Mouse (Mus musculus) MEL (cell line): Measurements from ENCODE around the gene Plekhg4. TPM values are rescaled to one million over a fixed set of nuclear protein-coding genes. Genes with fewer than 3 reads are reported as not detected.

Source experiments
- DNase-seq: peaks from one replicate; pipeline ENCODE4 v3.0.0; 2011; ENCODE audit warnings: low read depth, low spot score
- H3K27ac ChIP-seq: 2 replicates; pipeline ENCODE4 v1.5.1; 2012; ENCODE audit warnings: low read depth, mild to moderate bottlenecking, control low read depth, low read length, moderate library complexity; ENCODE audit not compliant: control insufficient read depth
- H3K27me3 ChIP-seq, 2 experiments: fragments of 150-350 bp in 1 of 2; sonication (generic) in 1 of 2; 2 replicates each; pipeline ENCODE4 v1.6.1; 2012; ENCODE audit warnings: low read length in 2 of 2, mild to moderate bottlenecking in 2 of 2, improper control_type of control experiment in 1 of 2, moderate library complexity in 1 of 2; ENCODE audit not compliant: insufficient read depth in 2 of 2, control insufficient read depth in 1 of 2
- H3K36me3 ChIP-seq, 2 experiments: 2 replicates each; pipeline ENCODE4 v1.6.1; 2012 to 2014; ENCODE audit warnings: low read length in 2 of 2, improper control_type of control experiment in 1 of 2, inconsistent platforms in 1 of 2, mild to moderate bottlenecking in 1 of 2; ENCODE audit not compliant: insufficient read depth in 2 of 2, control insufficient read depth in 1 of 2
- H3K4me1 ChIP-seq, 2 experiments: fragments of 150-350 bp in 1 of 2; sonication (generic) in 1 of 2; 2 replicates each; pipeline ENCODE4 v1.6.1; 2012; ENCODE audit warnings: low read length in 2 of 2, improper control_type of control experiment in 1 of 2, mild to moderate bottlenecking in 1 of 2; ENCODE audit not compliant: insufficient read depth in 2 of 2, control insufficient read depth in 1 of 2
- H3K4me3 ChIP-seq, 2 experiments: fragments of 150-350 bp in 1 of 2; sonication (generic) in 1 of 2; 2 replicates each; pipeline ENCODE4 v1.5.1; 2012; ENCODE audit warnings: low read depth in 2 of 2, low read length in 2 of 2, mild to moderate bottlenecking in 2 of 2, moderate library complexity in 2 of 2, control low read depth in 1 of 2, improper control_type of control experiment in 1 of 2; ENCODE audit not compliant: control insufficient read depth in 1 of 2, insufficient read depth in 1 of 2
- H3K79me2 ChIP-seq: 2 replicates; pipeline ENCODE4 v1.6.1; 2012; ENCODE audit warnings: mild to moderate bottlenecking, low read length, moderate library complexity; ENCODE audit not compliant: control insufficient read depth, poor library complexity, insufficient read depth
- H3K9ac ChIP-seq: 2 replicates; pipeline ENCODE4 v1.6.1; 2012; ENCODE audit warnings: low read depth, mild to moderate bottlenecking, control low read depth, low read length, moderate library complexity; ENCODE audit not compliant: control insufficient read depth, poor library complexity, severe bottlenecking
- H3K9me3 ChIP-seq: fragments of 150-350 bp; sonication (generic); replicated peaks from 2 replicates; pipeline ENCODE4 v1.6.1; 2012; ENCODE audit warnings: mild to moderate bottlenecking, low read length, improper control_type of control experiment, moderate library complexity; ENCODE audit not compliant: insufficient read depth
- BHLHE40 ChIP-seq: IDR thresholded peaks from 2 replicates; pipeline ENCODE4 v1.6.1; 2012; ENCODE audit warnings: low read depth, mild to moderate bottlenecking, inconsistent platforms, low read length, improper control_type of control experiment, borderline replicate concordance
- CHD1 ChIP-seq: IDR thresholded peaks from 2 replicates; pipeline ENCODE4 v1.6.1; 2012; ENCODE audit warnings: low read depth, mild to moderate bottlenecking, inconsistent platforms, low read length, improper control_type of control experiment
- CTCF ChIP-seq, 3 experiments: IDR thresholded peaks in 2 of 3; conservative IDR thresholded peaks in 1 of 3; 2 replicates each; pipeline ENCODE4 v1.5.1; 2011 to 2012; ENCODE audit warnings: low read length in 3 of 3, low read depth in 2 of 3, mild to moderate bottlenecking in 2 of 3, improper control_type of control experiment in 1 of 3, inconsistent platforms in 1 of 3, mixed read lengths in 1 of 3, moderate library complexity in 1 of 3; ENCODE audit not compliant: control insufficient read depth in 1 of 3, insufficient read depth in 1 of 3, poor library complexity in 1 of 3, severe bottlenecking in 1 of 3
- ELF1 ChIP-seq: IDR thresholded peaks from 2 replicates; pipeline ENCODE4 v1.6.1; 2014; ENCODE audit warnings: low read depth, mild to moderate bottlenecking, inconsistent platforms, low read length, improper control_type of control experiment, moderate library complexity
- EP300 ChIP-seq, 2 experiments: IDR thresholded peaks; 2 replicates each; pipeline ENCODE4 v1.6.1; 2011; ENCODE audit warnings: improper control_type of control experiment in 2 of 2, low read length in 2 of 2, low read depth in 1 of 2, mild to moderate bottlenecking in 1 of 2
- ETS1 ChIP-seq: IDR thresholded peaks from 2 replicates; pipeline ENCODE4 v1.6.1; 2012; ENCODE audit warnings: low read depth, mild to moderate bottlenecking, inconsistent platforms, low read length, improper control_type of control experiment, moderate library complexity
- GATA1 ChIP-seq: IDR thresholded peaks from 2 replicates; pipeline ENCODE4 v1.6.1; 2011; ENCODE audit warnings: low read depth, low read length, improper control_type of control experiment
- HCFC1 ChIP-seq: IDR thresholded peaks from 2 replicates; pipeline ENCODE4 v1.6.1; 2012; ENCODE audit warnings: low read depth, mild to moderate bottlenecking, inconsistent platforms, low read length, improper control_type of control experiment, moderate library complexity
- MAFK ChIP-seq: IDR thresholded peaks from 2 replicates; pipeline ENCODE4 v1.6.1; 2011; ENCODE audit warnings: low read depth, mild to moderate bottlenecking, low read length, improper control_type of control experiment, borderline replicate concordance
- MAX ChIP-seq: IDR thresholded peaks from 2 replicates; pipeline ENCODE4 v1.6.1; 2011; ENCODE audit warnings: low read length, improper control_type of control experiment
- MEF2A ChIP-seq: IDR thresholded peaks from 2 replicates; pipeline ENCODE4 v1.6.1; 2014; ENCODE audit warnings: low read depth, mild to moderate bottlenecking, inconsistent platforms, low read length, improper control_type of control experiment; ENCODE audit not compliant: poor library complexity, insufficient replicate concordance, severe bottlenecking; ENCODE audit errors: extremely low read depth
- MXI1 ChIP-seq: IDR thresholded peaks from 2 replicates; pipeline ENCODE4 v1.6.1; 2011; ENCODE audit warnings: mild to moderate bottlenecking, low read depth, low read length, improper control_type of control experiment
- MYB ChIP-seq: IDR thresholded peaks from 2 replicates; pipeline ENCODE4 v1.6.1; 2011; ENCODE audit warnings: mild to moderate bottlenecking, low read depth, low read length, improper control_type of control experiment
- NELFE ChIP-seq: IDR thresholded peaks from 2 replicates; pipeline ENCODE4 v1.6.1; 2011; ENCODE audit warnings: low read depth, low read length, improper control_type of control experiment
- NRF1 ChIP-seq: IDR thresholded peaks from 2 replicates; pipeline ENCODE4 v1.6.1; 2014; ENCODE audit warnings: low read depth, mild to moderate bottlenecking, inconsistent platforms, low read length, improper control_type of control experiment, moderate library complexity; ENCODE audit not compliant: poor library complexity, insufficient read depth, severe bottlenecking
- POLR2A ChIP-seq, 2 experiments: IDR thresholded peaks; 2 replicates each; pipeline ENCODE4 v1.6.1; 2011 to 2012; ENCODE audit warnings: low read length in 2 of 2, mild to moderate bottlenecking in 2 of 2, control low read depth in 1 of 2, improper control_type of control experiment in 1 of 2, low read depth in 1 of 2, moderate library complexity in 1 of 2; ENCODE audit not compliant: control insufficient read depth in 1 of 2, insufficient read depth in 1 of 2, poor library complexity in 1 of 2
- POLR2AphosphoS5 ChIP-seq: IDR thresholded peaks from 2 replicates; pipeline ENCODE4 v1.6.1; 2012; ENCODE audit warnings: low read depth, borderline replicate concordance, mild to moderate bottlenecking, inconsistent platforms, low read length, moderate library complexity, mixed read lengths
- RAD21 ChIP-seq: IDR thresholded peaks from 2 replicates; pipeline ENCODE4 v1.6.1; 2011; ENCODE audit warnings: mild to moderate bottlenecking, low read depth, low read length, improper control_type of control experiment
- RCOR1 ChIP-seq: IDR thresholded peaks from 2 replicates; pipeline ENCODE4 v1.6.1; 2012; ENCODE audit warnings: low read depth, mild to moderate bottlenecking, inconsistent platforms, low read length, improper control_type of control experiment
- SIN3A ChIP-seq: IDR thresholded peaks from 2 replicates; pipeline ENCODE4 v1.6.1; 2012; ENCODE audit warnings: low read length, improper control_type of control experiment, inconsistent platforms
- SMC3 ChIP-seq: IDR thresholded peaks from 2 replicates; pipeline ENCODE4 v1.6.1; 2011; ENCODE audit warnings: low read depth, low read length, improper control_type of control experiment
- TBP ChIP-seq: IDR thresholded peaks from 2 replicates; pipeline ENCODE4 v1.8.0; 2011; ENCODE audit warnings: low read depth, low read length, improper control_type of control experiment
- TCF12 ChIP-seq: IDR thresholded peaks from 2 replicates; pipeline ENCODE4 v1.6.1; 2014; ENCODE audit warnings: low read depth, mild to moderate bottlenecking, inconsistent platforms, low read length, improper control_type of control experiment, moderate library complexity
- UBTF ChIP-seq: IDR thresholded peaks from 2 replicates; pipeline ENCODE4 v1.6.1; 2012; ENCODE audit warnings: low read depth, mild to moderate bottlenecking, inconsistent platforms, low read length, improper control_type of control experiment, moderate library complexity, borderline replicate concordance; ENCODE audit not compliant: insufficient read depth
- USF1 ChIP-seq: IDR thresholded peaks from 2 replicates; pipeline ENCODE4 v1.6.1; 2014; ENCODE audit warnings: low read depth, mild to moderate bottlenecking, inconsistent platforms, low read length, improper control_type of control experiment, moderate library complexity
- USF2 ChIP-seq, 2 experiments: IDR thresholded peaks; 2 replicates each; pipeline ENCODE4 v1.6.1; 2011 to 2012; ENCODE audit warnings: improper control_type of control experiment in 2 of 2, low read length in 2 of 2, borderline replicate concordance in 1 of 2, inconsistent platforms in 1 of 2, low read depth in 1 of 2, mild to moderate bottlenecking in 1 of 2; ENCODE audit not compliant: insufficient read depth in 1 of 2
- ZC3H11A ChIP-seq: IDR thresholded peaks from 2 replicates; pipeline ENCODE4 v1.6.1; 2012; ENCODE audit warnings: low read depth, mild to moderate bottlenecking, inconsistent platforms, low read length, improper control_type of control experiment
- ZMIZ1 ChIP-seq: IDR thresholded peaks from 2 replicates; pipeline ENCODE4 v1.6.1; 2012; ENCODE audit warnings: low read depth, mild to moderate bottlenecking, inconsistent platforms, low read length, improper control_type of control experiment, moderate library complexity
- ZNF384 ChIP-seq: IDR thresholded peaks from 2 replicates; pipeline ENCODE4 v1.6.1; 2012; ENCODE audit warnings: low read depth, mild to moderate bottlenecking, inconsistent platforms, low read length, improper control_type of control experiment
- polyA plus RNA-seq, 2 experiments: library from polyadenylated mRNA; stranded (reverse) in 1 of 2; unstranded in 1 of 2; fragments of >175 nt in 1 of 2; fragments of >200 nt in 1 of 2; gene quantifications; 2 replicates each; pipeline versions ENCODE4 v1.2.1 to v1.2.4; 2012; ENCODE audit warnings: low replicate concordance in 2 of 2, low read depth in 1 of 2; ENCODE audit not compliant: insufficient read length in 2 of 2, insufficient read depth in 1 of 2, missing spikeins in 1 of 2
- total RNA-seq: library from RNA; depleted of rRNA; stranded (reverse); fragments of 300-350 nt; gene quantifications from 2 replicates; pipeline ENCODE4 v1.2.3, GENCODE M21; 2012

Plekhg4 gene
- total and polyA plus RNA-seq, 3 experiments, result 0.10 TPM; not detected in 2

GRCm38 (mm10) chr8:105338992-105339391, 34.1 kb upstream of the Plekhg4 start (continued):
- TF ChIP-seq HCFC1 (peak; percentile 55; the same call in 1 of the 2 replicates), ZNF384 (no peak), POLR2AphosphoS5 (no peak), ETS1 (peak; percentile 84), RCOR1 (peak; percentile 89), NRF1 (no peak), BHLHE40 (peak; percentile 46; the same call in 1 of the 2 replicates), RAD21 (no peak), ELF1 (peak; percentile 80), USF1 (0 out of 2 replicates have a peak, but pooled peaks have one; percentile 3), NELFE (no peak)

GRCm38 (mm10) chr8:105339886-105340635, 33.0 kb upstream of the Plekhg4 start:
- Histone ChIP-seq H3K4me1 (peaks cover 23 to 60% of the 10 kb centered on the region in 2 experiments), H3K4me3 (peak overlapping the region in 1 of 2 experiments; percentile 41; a peak in 2 of 4 replicates), H3K9me3 (no peaks in the 10 kb centered on the region), H3K79me2 (no peaks in the 10 kb centered on the region), H3K27ac (peak overlapping the region; percentile 84), H3K36me3 (peaks cover 0 to 46% of the 10 kb centered on the region in 2 experiments; a peak in 2 of 4 replicates), H3K9ac (peak overlapping the region; percentile 51), H3K27me3 (no peaks in the 10 kb centered on the region)
- peak; percentile 88 for DNase-seq
- TF ChIP-seq UBTF (no peak), ZNF384 (peak; percentile 78), ETS1 (peak; percentile 82), ZMIZ1 (0 out of 2 replicates have a peak, but pooled peaks have one; percentile 19), GATA1 (peak; percentile 74), USF2 (IDR thresholded peaks at IDR 0.05; ENCODE audit: borderline replicate concordance in 1 of 2, insufficient read depth in 1 of 2, low read depth in 1 of 2, low read length in 2 of 2) (no peak), SIN3A (peak; percentile 71), MXI1 (peak; percentile 53; the same call in 1 of the 2 replicates), RAD21 (no peak), SMC3 (no peak), MEF2A (no peak), TCF12 (0 out of 2 replicates have a peak, but pooled peaks have one; percentile 39), MAFK (peak; percentile 70), NRF1 (no peak), CHD1 (no peak), ZC3H11A (no peak), MAX (no peak), POLR2A (IDR thresholded peaks at IDR 0.05; ENCODE audit: control insufficient read depth in 1 of 2, insufficient read depth in 1 of 2, low read depth in 1 of 2, low read length in 2 of 2, poor library complexity in 1 of 2) (peak in 1 of 2 experiments; percentile 69; a peak in 2 of 4 replicates), RCOR1 (peak; percentile 63), TBP (peak; percentile 56; the same call in 1 of the 2 replicates), NELFE (peak; percentile 55), MYB (no peak), EP300 (IDR thresholded peaks at IDR 0.05; ENCODE audit: low read depth in 1 of 2, low read length in 2 of 2) (peak; percentile 59 to 85), CTCF (IDR thresholded peaks at IDR 0.05 in 2 of 3, conservative IDR thresholded peaks at IDR 0.05 in 1 of 3; ENCODE audit: control insufficient read depth in 1 of 3, insufficient read depth in 1 of 3, low read depth in 2 of 3, low read length in 3 of 3, poor library complexity in 1 of 3, severe bottlenecking in 1 of 3) (no peak), POLR2AphosphoS5 (no peak)
